Mouse (Mus musculus) ES-Bruce4 (cell line): Measurements from ENCODE around the gene Tor2a. TPM values are rescaled to one million over a fixed set of nuclear protein-coding genes. Genes with fewer than 3 reads are reported as not detected.
A peak's percentile ranks its signal among the peaks of the same experiment; 100 is the strongest.

Experiments
- H3K27ac ChIP-seq: 2 replicates; pipeline ENCODE4 v1.5.1; 2012; ENCODE audit warnings: low read length, inconsistent platforms; ENCODE audit not compliant: insufficient read depth
- H3K27me3 ChIP-seq: 2 replicates; pipeline ENCODE4 v1.6.1; 2012; ENCODE audit warnings: mild to moderate bottlenecking, low read length, inconsistent platforms; ENCODE audit not compliant: control insufficient read depth, poor library complexity, insufficient read depth, severe bottlenecking
- H3K36me3 ChIP-seq: 2 replicates; pipeline ENCODE4 v1.6.1; 2012; ENCODE audit warnings: inconsistent platforms, mild to moderate bottlenecking, low read length, moderate library complexity; ENCODE audit not compliant: control insufficient read depth, poor library complexity, insufficient read depth, severe bottlenecking
- H3K4me1 ChIP-seq: one replicate; pipeline ENCODE4 v1.8.1; 2011; ENCODE audit warnings: low read length; ENCODE audit not compliant: control insufficient read depth, insufficient read depth
- H3K4me3 ChIP-seq: 2 replicates; pipeline ENCODE4 v1.5.1; 2011; ENCODE audit warnings: low read depth, mild to moderate bottlenecking, low read length
- H3K9ac ChIP-seq: 2 replicates; pipeline ENCODE4 v1.6.1; 2012; ENCODE audit warnings: low read depth, mild to moderate bottlenecking, inconsistent platforms; ENCODE audit not compliant: poor library complexity, severe bottlenecking
- H3K9me3 ChIP-seq: replicated peaks from 2 replicates; pipeline ENCODE4 v1.6.1; 2012; ENCODE audit warnings: mild to moderate bottlenecking, low read length, inconsistent platforms; ENCODE audit not compliant: control insufficient read depth, poor library complexity, insufficient read depth, severe bottlenecking
- CTCF ChIP-seq: IDR thresholded peaks from one replicate; pipeline ENCODE4 v1.8.1; 2011; ENCODE audit warnings: low read depth, low read length
- EP300 ChIP-seq: IDR thresholded peaks from 2 replicates; pipeline ENCODE4 v1.6.1; 2011; ENCODE audit warnings: low read depth, low read length; ENCODE audit not compliant: insufficient read depth
- POLR2A ChIP-seq: IDR thresholded peaks from one replicate; pipeline ENCODE4 v1.8.1; 2011; ENCODE audit warnings: low read length; ENCODE audit not compliant: insufficient read depth
- polyA plus RNA-seq: library from polyadenylated mRNA; stranded (reverse); fragments of >200 nt; gene quantifications from 2 replicates; pipeline ENCODE4 v1.2.4, GENCODE M21; 2011; ENCODE audit warnings: low read depth; ENCODE audit not compliant: missing spikeins, insufficient read depth, insufficient read length

Gene Tor2a
- 77.0 and 83.7 TPM in 2 replicates for polyA plus RNA-seq

- H3K4me1 ChIP-seq = peaks cover 3% of the 10 kb centered on the region
- H3K9ac ChIP-seq = peak within 1 kb of the TSS; percentile 74
- TF ChIP-seq EP300 (0 out of 2 replicates have a peak, but pooled peaks have one; percentile 30), POLR2A (no peak), CTCF (peak; percentile 88)
- H3K4me3 ChIP-seq = peak within 1 kb of the TSS; percentile 67
- no peaks in the 10 kb centered on the region for H3K9me3 ChIP-seq
- H3K27ac ChIP-seq = no peak within 1 kb of the TSS
- no peaks in the 10 kb centered on the region for H3K27me3 ChIP-seq
- H3K36me3 ChIP-seq = no peaks in the 10 kb centered on the region
These were observed at the start of gene Tor2a for GRCm38 (mm10) chr2:32757056-32757845. Gene Tor2a, plus strand, starts transcription at chr2:32757234.

DNA sequence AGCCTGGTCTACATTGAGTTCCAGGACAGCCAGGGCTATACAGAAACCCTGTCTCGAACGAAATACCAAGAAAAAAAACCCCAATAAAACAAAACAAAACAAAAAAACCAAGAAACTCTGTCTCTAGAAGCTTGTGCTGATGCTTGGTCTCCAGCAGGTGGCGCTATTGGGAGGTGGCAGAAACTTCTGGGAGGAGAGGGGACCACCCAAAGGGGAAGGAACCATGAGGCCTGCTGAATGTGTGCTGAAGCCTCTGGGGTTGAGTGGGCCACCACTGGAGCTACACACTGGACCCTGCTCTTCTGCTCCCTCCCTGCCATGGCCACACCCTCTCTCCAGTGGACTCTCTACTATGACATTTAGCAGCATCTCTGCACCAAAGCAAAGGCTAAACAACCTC, 48.4 kb upstream of the Tor2a start:
- Histone ChIP-seq H3K9ac (no peak overlapping the region), H3K36me3 (peaks cover 56% of the 10 kb centered on the region), H3K4me1 (no peaks in the 10 kb centered on the region), H3K27ac (no peak overlapping the region), H3K9me3 (no peaks in the 10 kb centered on the region), H3K4me3 (no peak overlapping the region), H3K27me3 (no peaks in the 10 kb centered on the region)
- no peak for TF ChIP-seq EP300
- TF ChIP-seq CTCF = peak; percentile 78
- TF ChIP-seq POLR2A = no peak

DNA sequence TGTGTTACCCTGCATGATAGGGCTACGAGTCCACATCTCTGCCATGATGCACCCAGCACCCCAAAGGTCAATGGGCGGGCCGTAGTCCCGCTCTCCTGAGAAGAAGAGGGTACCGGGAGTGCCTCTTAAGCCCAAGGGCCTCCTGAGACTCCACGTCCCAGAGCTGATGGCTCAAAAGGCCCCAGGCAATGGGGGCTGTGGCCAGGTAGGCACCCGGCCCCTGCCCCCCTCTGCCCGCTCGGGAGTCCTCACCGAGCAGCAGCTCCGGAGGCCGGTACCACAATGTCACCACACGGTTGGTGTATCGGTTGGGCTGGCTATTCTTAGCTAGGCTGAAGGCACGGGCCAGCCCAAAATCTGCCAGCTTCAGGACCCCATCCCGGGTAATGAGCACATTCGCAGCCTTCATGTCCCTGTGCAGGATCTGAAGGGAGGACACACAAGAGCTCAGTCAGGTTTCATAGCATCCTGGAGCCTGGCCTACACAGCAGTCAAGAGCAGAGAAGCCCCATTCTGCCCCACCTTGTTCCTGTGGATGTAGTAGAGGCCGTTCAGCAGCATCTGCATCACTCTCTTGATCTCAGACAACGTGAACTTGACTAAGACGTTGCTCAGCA, 47.4 kb upstream of the Tor2a start:
- H3K36me3 ChIP-seq = peaks cover 54% of the 10 kb centered on the region
- H3K4me3 ChIP-seq = no peak overlapping the region
- H3K27ac ChIP-seq = no peak overlapping the region

DNA sequence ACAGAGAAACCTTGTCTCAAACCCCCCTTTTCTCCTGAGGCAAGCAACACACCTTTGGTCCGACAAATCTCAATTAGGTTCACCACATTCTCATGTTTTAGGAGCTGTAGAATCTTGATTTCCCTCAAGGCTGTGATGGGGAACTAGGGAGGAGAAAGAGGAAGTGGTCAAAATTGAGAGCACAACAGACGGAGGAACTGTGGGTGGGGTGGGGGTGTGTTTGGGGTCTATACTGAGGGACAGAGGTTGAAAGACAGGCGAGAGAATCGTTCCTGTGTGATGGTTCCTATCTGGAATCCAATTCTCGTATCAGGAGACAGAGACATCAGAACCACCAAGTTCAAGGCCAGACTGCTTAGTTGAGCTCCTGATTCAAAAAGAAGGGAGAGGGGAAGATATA, 46.6 kb upstream of the Tor2a start:
- peaks cover 50% of the 10 kb centered on the region for H3K36me3 ChIP-seq
- no peak for TF ChIP-seq CTCF
- no peak for TF ChIP-seq POLR2A
- no peak overlapping the region for H3K9ac ChIP-seq
- no peaks in the 10 kb centered on the region for H3K27me3 ChIP-seq
- peaks cover 4% of the 10 kb centered on the region for H3K4me1 ChIP-seq
- no peak overlapping the region for H3K27ac ChIP-seq
- H3K4me3 ChIP-seq = no peak overlapping the region
- H3K9me3 ChIP-seq = no peaks in the 10 kb centered on the region

More for the DNA sequence above, 47.4 kb upstream of the Tor2a start:
- no peaks in the 10 kb centered on the region for H3K27me3 ChIP-seq
- TF ChIP-seq POLR2A = no peak
- no peak for TF ChIP-seq CTCF
- TF ChIP-seq EP300 = no peak
- peaks cover 2% of the 10 kb centered on the region for H3K4me1 ChIP-seq
- H3K9me3 ChIP-seq = no peaks in the 10 kb centered on the region
- no peak overlapping the region for H3K9ac ChIP-seq

- TF ChIP-seq POLR2A = no peak
- no peak for TF ChIP-seq EP300
- no peak for TF ChIP-seq CTCF
- Histone ChIP-seq H3K4me1 (peaks cover 4% of the 10 kb centered on the region), H3K9me3 (no peaks in the 10 kb centered on the region), H3K27ac (peak overlapping the region; percentile 38; the same call in 1 of the 2 replicates), H3K36me3 (peaks cover 41% of the 10 kb centered on the region), H3K27me3 (no peaks in the 10 kb centered on the region), H3K9ac (peak overlapping the region; percentile 97), H3K4me3 (peak overlapping the region; percentile 97)
These were observed 45.6 kb upstream of the Tor2a start for GRCm38 (mm10) chr2:32711301-32712056.
